Mouse (Mus musculus): ENCODE measurements around the gene Clec2h.

- TF ChIP-seq MAX (IDR thresholded peaks at IDR 0.05; ENCODE audit: low read depth), result no peak
- no peak for TF ChIP-seq E2F4 (IDR thresholded peaks at IDR 0.05; ENCODE audit: insufficient read depth)
- TF ChIP-seq POLR2A (IDR thresholded peaks at IDR 0.05; ENCODE audit: insufficient read length, low read depth), result no peak
- no peak for TF ChIP-seq CEBPB (IDR thresholded peaks at IDR 0.05; ENCODE audit: insufficient read depth, poor library complexity, severe bottlenecking)
- TF ChIP-seq MYOG (IDR thresholded peaks at IDR 0.05; ENCODE audit: control insufficient read depth in 1 of 3, insufficient read depth in 1 of 3, insufficient read length in 2 of 3, low read depth in 2 of 3), result no peak
- TF ChIP-seq POLR2AphosphoS2 (IDR thresholded peaks at IDR 0.05; ENCODE audit: insufficient read length, low read depth), result no peak
- no peak for TF ChIP-seq USF1 (IDR thresholded peaks at IDR 0.05; ENCODE audit: low read depth)
- no peak for TF ChIP-seq SRF (IDR thresholded peaks at IDR 0.05; ENCODE audit: control insufficient read depth, insufficient read length, low read depth)
- no peak for TF ChIP-seq TCF3 (IDR thresholded peaks at IDR 0.05; ENCODE audit: insufficient read length, low read depth)
- no peak for TF ChIP-seq TCF12 (IDR thresholded peaks at IDR 0.05; ENCODE audit: insufficient read depth, poor library complexity, severe bottlenecking)
- TF ChIP-seq MYOD1 (IDR thresholded peaks at IDR 0.05; ENCODE audit: control insufficient read depth in 1 of 3, insufficient read length in 2 of 3, low read depth in 2 of 3), result no peak
These were observed 17.4 kb downstream of the Clec2h start for GRCm38 (mm10) chr6:128679574-128679973.

All from myocyte (in vitro differentiated cells).